Mouse (Mus musculus) layer of hippocampus, adult 9-11 months (tissue): ENCODE data around the gene Gm5426.

ENCODE experiments used
- DNase-seq: peaks from one replicate; pipeline ENCODE4 v3.0.0; 2022

Gm5426 gene

GRCm38 (mm10) chr10:96146578-96146977 is 10.2 kb downstream of the Gm5426 start:
- DNase-seq, result no peak

DNA sequence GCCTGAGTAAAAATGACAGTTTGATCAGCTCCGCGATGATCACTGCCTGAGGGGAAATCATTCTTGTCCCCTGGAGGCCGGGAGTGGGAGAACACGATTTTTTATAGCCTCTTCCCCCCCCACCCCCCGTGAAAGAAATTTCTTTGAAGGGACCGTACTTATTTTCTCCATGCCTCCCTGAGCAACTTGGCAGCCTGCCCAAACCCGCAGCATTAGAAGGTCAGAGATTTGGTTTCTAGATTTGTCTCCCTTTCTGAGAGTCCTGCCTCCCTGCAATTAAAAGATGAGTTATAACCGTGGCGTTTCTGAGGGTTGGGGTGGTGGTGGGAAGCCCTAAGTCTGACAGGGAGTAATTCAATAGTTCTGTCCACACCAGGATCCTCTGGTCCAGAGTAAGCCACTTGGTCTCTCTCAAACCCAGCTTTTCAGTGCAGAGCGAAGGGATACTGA is 11.9 kb downstream of the Gm5426 start:
- DNase-seq, result no peak

DNA sequence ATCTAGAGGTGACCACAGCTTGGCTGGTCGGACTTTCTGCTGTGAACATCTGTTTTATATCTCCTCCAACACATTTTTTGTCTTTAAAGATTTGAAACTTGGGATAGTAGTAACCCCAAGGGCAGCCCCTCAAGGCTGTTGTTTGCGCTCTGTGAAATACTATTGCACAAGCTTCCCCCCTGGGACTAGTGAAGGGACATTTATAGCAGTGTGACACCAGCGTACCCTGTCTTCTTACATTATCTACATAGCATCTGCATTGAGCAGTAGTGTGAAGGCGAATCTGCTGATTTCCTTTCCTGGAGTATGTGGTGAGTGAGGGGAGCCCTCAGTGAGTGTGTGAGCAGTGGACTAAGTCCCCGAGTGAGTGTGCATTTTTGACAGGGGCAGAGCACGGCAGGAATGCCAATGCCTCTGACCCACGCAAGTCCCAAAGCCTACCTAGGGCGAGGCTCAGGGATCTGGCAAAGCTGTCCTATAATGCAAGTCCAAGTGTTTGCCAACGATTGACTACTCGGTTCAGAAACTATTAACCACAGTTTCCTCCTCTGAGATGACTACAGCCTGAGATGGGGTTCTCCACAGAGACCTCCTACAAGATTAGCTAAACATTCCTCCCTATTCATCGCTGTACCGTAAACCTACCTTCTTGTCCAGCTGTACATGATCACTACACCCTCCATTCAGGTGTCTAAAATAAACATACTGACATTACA is 14.2 kb downstream of the Gm5426 start:
- no peak for DNase-seq

- no peak for DNase-seq
Measured at GRCm38 (mm10) chr10:96153315-96153714, 16.9 kb downstream of the Gm5426 start.

- DNase-seq, result no peak
Measured at GRCm38 (mm10) chr10:96162975-96163706, 26.7 kb downstream of the Gm5426 start.

GRCm38 (mm10) chr10:96163791-96164190 is 27.4 kb downstream of the Gm5426 start:
- DNase-seq, result no peak

- DNase-seq, result no peak
Measured at GRCm38 (mm10) chr10:96165260-96165659, 28.9 kb downstream of the Gm5426 start.

DNA sequence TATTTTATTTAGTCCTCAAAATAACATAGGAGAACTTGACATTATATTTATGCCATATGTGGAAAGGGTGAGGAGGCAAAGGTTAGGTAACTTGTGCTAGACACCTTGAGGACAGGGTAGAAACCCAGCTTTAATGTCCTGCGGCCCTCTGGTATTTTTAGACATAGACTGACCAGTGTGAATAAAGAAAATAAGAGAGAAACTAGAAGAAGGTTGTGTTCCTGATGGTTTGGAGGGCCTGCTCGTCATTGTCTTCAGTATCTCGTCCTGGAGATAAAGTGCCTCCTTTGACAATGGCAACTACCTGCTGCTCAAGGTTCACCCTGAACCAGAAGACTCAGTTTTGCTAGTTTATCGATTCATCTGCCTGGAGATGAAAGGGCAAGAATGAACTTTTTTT is 32.6 kb downstream of the Gm5426 start:
- no peak for DNase-seq

DNA sequence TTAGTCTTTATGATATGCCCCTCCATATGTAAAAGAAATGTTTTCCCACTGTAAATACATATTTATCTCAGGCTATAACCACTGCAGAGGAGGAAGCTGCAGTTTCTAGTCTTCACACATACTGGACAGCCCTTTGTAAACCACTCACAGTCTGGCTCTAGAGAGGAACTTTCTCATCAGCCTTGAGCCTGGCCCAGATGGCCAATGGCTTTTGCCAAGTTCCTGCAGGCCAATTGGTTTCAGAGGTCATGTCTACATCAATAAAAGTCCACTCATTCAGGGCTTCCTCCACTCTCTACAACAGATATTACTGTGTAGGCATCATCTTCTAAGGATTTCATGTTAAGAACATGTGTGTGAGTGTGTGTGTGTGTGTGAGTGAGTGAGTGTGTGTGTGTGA is 35.1 kb downstream of the Gm5426 start:
- no peak for DNase-seq

- DNase-seq, result no peak
Measured at GRCm38 (mm10) chr10:96172964-96173363, 36.6 kb downstream of the Gm5426 start.

GRCm38 (mm10) chr10:96173771-96174170 is 37.4 kb downstream of the Gm5426 start:
- no peak for DNase-seq

DNA sequence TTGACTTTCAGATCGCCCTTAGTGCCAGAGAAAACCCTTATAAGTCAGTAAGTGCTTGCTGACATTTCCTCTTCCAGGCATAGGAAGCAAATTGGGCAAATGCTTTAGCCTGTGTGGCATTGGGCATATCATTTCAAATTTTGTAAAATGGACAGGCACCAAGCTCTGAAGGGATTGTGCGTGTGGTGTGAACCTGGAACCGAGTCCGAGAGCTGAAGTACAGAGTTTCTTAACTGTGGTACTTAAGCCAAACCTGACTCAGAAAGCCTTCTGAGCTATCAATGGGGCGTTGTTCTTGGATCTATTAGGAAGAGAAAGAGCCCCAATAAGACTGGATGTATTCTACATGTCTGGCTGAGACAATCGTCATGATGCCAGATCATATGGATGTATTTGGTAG is 40.5 kb downstream of the Gm5426 start:
- no peak for DNase-seq

DNA sequence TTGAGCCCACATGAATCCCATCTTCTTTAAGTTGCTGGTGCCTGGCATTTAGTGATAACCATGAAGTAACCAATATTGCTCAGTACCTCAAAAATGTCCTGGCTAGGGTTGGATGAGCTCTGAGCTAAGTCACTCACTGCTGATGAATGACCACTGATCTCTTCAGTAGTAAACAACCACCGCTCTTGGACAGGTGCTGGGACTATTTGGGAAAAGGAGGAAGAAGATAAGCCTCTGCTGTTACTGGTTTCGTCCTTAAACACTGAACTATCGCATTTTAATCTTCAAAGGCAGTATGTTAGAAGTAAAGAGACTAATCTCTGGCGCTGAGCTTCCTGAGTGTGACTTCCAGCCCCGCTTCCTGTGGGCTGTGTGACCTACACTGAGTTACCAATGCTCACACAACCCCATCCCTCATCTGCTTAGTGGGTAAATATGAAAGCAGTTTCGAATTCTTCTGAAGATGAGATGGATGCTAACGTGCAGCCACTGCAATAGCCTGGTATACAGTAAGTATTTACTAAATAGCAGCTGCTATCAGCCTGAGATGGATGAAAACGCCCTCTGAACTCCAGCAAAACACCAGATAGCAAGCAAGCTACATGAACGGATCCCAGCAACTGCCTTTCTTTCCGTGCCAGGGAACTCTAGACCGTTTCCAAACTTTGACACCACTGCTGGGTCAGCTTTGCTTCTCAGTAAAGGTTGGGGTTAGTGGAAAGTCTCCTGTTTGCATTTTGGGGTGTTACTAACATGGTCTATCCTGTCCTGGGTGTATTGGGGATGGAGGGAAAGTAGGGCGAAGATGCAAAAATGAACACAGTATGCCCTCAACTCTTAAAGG is 44.4 kb downstream of the Gm5426 start:
- DNase-seq, result no peak

- DNase-seq, result no peak
Measured at GRCm38 (mm10) chr10:96181398-96181790, 45.0 kb downstream of the Gm5426 start.

- DNase-seq, result no peak
Measured at GRCm38 (mm10) chr10:96181883-96182628, 45.7 kb downstream of the Gm5426 start.

- DNase-seq, result no peak
Measured at GRCm38 (mm10) chr10:96185026-96185425, 48.6 kb downstream of the Gm5426 start.

GRCm38 (mm10) chr10:96185601-96186000 is 49.2 kb downstream of the Gm5426 start:
- no peak for DNase-seq
